Mouse (Mus musculus) thymus, adult 2 months (tissue): ENCODE results near the gene Ccdc110. TPM values are rescaled to one million over a fixed set of nuclear protein-coding genes. Genes with fewer than 3 reads are reported as not detected.

ENCODE experiments used
- DNase-seq: peaks from one replicate; pipeline ENCODE4 v3.0.0; 2021
- H3K27ac ChIP-seq: fragments of 200-500 bp; 2 replicates; pipeline ENCODE4 v1.5.1; 2012; ENCODE audit warnings: low read length, control low read depth; ENCODE audit not compliant: control insufficient read depth, insufficient read depth
- H3K27me3 ChIP-seq: fragments of 200-500 bp; 2 replicates; pipeline ENCODE4 v1.6.1; 2012; ENCODE audit warnings: mild to moderate bottlenecking, low read length, moderate library complexity, mixed read lengths; ENCODE audit not compliant: control insufficient read depth, insufficient read depth
- H3K36me3 ChIP-seq: fragments of 200-500 bp; 2 replicates; pipeline ENCODE4 v1.6.1; 2012; ENCODE audit warnings: mild to moderate bottlenecking, low read length, moderate library complexity; ENCODE audit not compliant: control insufficient read depth, insufficient read depth
- H3K4me1 ChIP-seq: fragments of 200-500 bp; replicated peaks from 2 replicates; pipeline ENCODE4 v1.6.1; 2012; ENCODE audit warnings: low read length; ENCODE audit not compliant: control insufficient read depth, insufficient read depth
- H3K4me3 ChIP-seq: fragments of 200-500 bp; 2 replicates; pipeline ENCODE4 v1.5.1; 2012; ENCODE audit warnings: mild to moderate bottlenecking, low read length, control low read depth, moderate library complexity; ENCODE audit not compliant: control insufficient read depth, insufficient read depth
- CTCF ChIP-seq: fragments of 200-500 bp; IDR thresholded peaks from 2 replicates; pipeline ENCODE4 v1.5.1; 2012; ENCODE audit warnings: mild to moderate bottlenecking, control low read depth, low read length, moderate library complexity, borderline replicate concordance; ENCODE audit not compliant: control insufficient read depth, poor library complexity, insufficient read depth; ENCODE audit errors: extremely low read depth
- POLR2A ChIP-seq: fragments of 200-500 bp; IDR thresholded peaks from 2 replicates; pipeline ENCODE4 v1.6.1; 2012; ENCODE audit warnings: mild to moderate bottlenecking, low read length, control low read depth, moderate library complexity; ENCODE audit not compliant: control insufficient read depth, poor library complexity, insufficient read depth; ENCODE audit errors: extremely low read depth
- WGBS: fragments of 180-500 bp; shearing (Covaris S2); methylation state at CpG from one replicate; pipeline ENCODE4 v1.1.7; 2018; 5-methylcytosine and 5-hydroxymethylcytosine counted together
- polyA plus RNA-seq: library from polyadenylated mRNA; depleted of rRNA; stranded (reverse); fragments of >200 nt; gene quantifications from 2 replicates; pipeline ENCODE4 v1.2.3, GENCODE M21; 2012; rRNA removed

The Ccdc110 gene
- polyA plus RNA-seq, 1 experiment, result not detected

GRCm38 (mm10) chr8:45973988-45974505, 39.6 kb downstream of the Ccdc110 start:
- no peak for DNase-seq
- Histone ChIP-seq H3K27ac (no peak overlapping the region), H3K27me3 (no peaks in the 10 kb centered on the region), H3K4me3 (no peak overlapping the region), H3K4me1 (peaks cover 7% of the 10 kb centered on the region), H3K36me3 (no peaks in the 10 kb centered on the region)
- no peak for TF ChIP-seq CTCF
- no peak for TF ChIP-seq POLR2A
- 81% methylated on average over 8 of the region's 8 CpGs for WGBS

GRCm38 (mm10) chr8:45975126-45975836, 40.9 kb downstream of the Ccdc110 start, which contains the start of the genes 1700029J07Rik and Ufsp2:
Gene 1700029J07Rik, minus strand, starts transcription at chr8:45975252.
Gene Ufsp2, plus strand, starts transcription at chr8:45975528.
- H3K4me3 ChIP-seq, result peak within 1 kb of the TSS; percentile 66
- DNase-seq, result peak; percentile 97
- H3K27ac ChIP-seq, result no peak within 1 kb of the TSS
- WGBS, result under 1% methylated on average over 57 of the region's 57 CpGs
- TF ChIP-seq POLR2A (peak; percentile 32; the same call in 1 of the 2 replicates), CTCF (peak; percentile 64; the same call in 1 of the 2 replicates)
- H3K36me3 ChIP-seq, result no peaks in the 10 kb centered on the region
- H3K4me1 ChIP-seq, result peaks cover 7% of the 10 kb centered on the region
- H3K27me3 ChIP-seq, result no peaks in the 10 kb centered on the region

- WGBS, result 36% methylated on average over 11 of the region's 11 CpGs
- peak overlapping the region; percentile 66 for H3K4me3 ChIP-seq
- H3K27me3 ChIP-seq, result no peaks in the 10 kb centered on the region
- no peak overlapping the region for H3K27ac ChIP-seq
- no peak for DNase-seq
- peaks cover 7% of the 10 kb centered on the region for H3K4me1 ChIP-seq
- H3K36me3 ChIP-seq, result 0 out of 2 replicates have a peak, but pooled peaks cover 3% of the 10 kb centered on the region
- TF ChIP-seq CTCF (no peak), POLR2A (no peak)
These were observed 41.5 kb downstream of the Ccdc110 start for GRCm38 (mm10) chr8:45975837-45976468.

- H3K4me3 ChIP-seq, result no peak overlapping the region
- 84% methylated on average over 3 of the region's 3 CpGs for WGBS
- peaks cover 2% of the 10 kb centered on the region for H3K4me1 ChIP-seq
- DNase-seq, result no peak
- no peak overlapping the region for H3K27ac ChIP-seq
- peaks cover 8% of the 10 kb centered on the region; the same call in 1 of the 2 replicates for H3K36me3 ChIP-seq
- TF ChIP-seq CTCF, result no peak
- TF ChIP-seq POLR2A, result no peak
- no peaks in the 10 kb centered on the region for H3K27me3 ChIP-seq
These were observed 52.2 kb downstream of the Ccdc110 start for GRCm38 (mm10) chr8:45986665-45987064.

GRCm38 (mm10) chr8:45988189-45988588, 53.8 kb downstream of the Ccdc110 start:
- no peak overlapping the region for H3K27ac ChIP-seq
- 90% methylated on average over 2 of the region's 2 CpGs for WGBS
- TF ChIP-seq CTCF, result no peak
- no peak for TF ChIP-seq POLR2A
- H3K36me3 ChIP-seq, result peaks cover 8% of the 10 kb centered on the region; the same call in 1 of the 2 replicates
- H3K27me3 ChIP-seq, result no peaks in the 10 kb centered on the region
- H3K4me1 ChIP-seq, result peaks cover 2% of the 10 kb centered on the region
- DNase-seq, result no peak
- no peak overlapping the region for H3K4me3 ChIP-seq

GRCm38 (mm10) chr8:45990631-45991310, 56.4 kb downstream of the Ccdc110 start:
- 42% methylated on average over 4 of the region's 4 CpGs for WGBS
- Histone ChIP-seq H3K27ac (no peak overlapping the region), H3K27me3 (no peaks in the 10 kb centered on the region), H3K36me3 (peaks cover 6% of the 10 kb centered on the region; the same call in 1 of the 2 replicates), H3K4me3 (no peak overlapping the region), H3K4me1 (peaks cover 2% of the 10 kb centered on the region)
- TF ChIP-seq POLR2A (no peak), CTCF (no peak)
- no peak for DNase-seq

Other genes starting within 250 kb of the Ccdc110 start
- 8.3 and 11.8 TPM in 2 replicates for gene Pdlim3, start 49.2 kb upstream of the Ccdc110 start, polyA plus RNA-seq
- gene 1700029J07Rik, start 40.6 kb downstream of the Ccdc110 start, polyA plus RNA-seq, result 0.19 and 0.27 TPM in 2 replicates
- 11.2 and 13.0 TPM in 2 replicates for gene Ufsp2, start 40.9 kb downstream of the Ccdc110 start, polyA plus RNA-seq
- 0.08 TPM in 1 of 2 replicates, not detected in the other for gene Lrp2bp, start 64.7 kb downstream of the Ccdc110 start, polyA plus RNA-seq
- 7.2 and 9.6 TPM in 2 replicates for gene Ankrd37, start 71.1 kb downstream of the Ccdc110 start, polyA plus RNA-seq
- gene Cfap97, start 217.2 kb downstream of the Ccdc110 start, polyA plus RNA-seq, result 7.5 and 8.1 TPM in 2 replicates
- 7.5 and 8.7 TPM in 2 replicates for gene Snx25, start 217.5 kb downstream of the Ccdc110 start, polyA plus RNA-seq